Mouse (Mus musculus) kidney, adult 11 months (tissue): Measurements from ENCODE around the gene Cenpf.
"Not testable (repeated sequence)": the region's sequence is repeated elsewhere in the genome, so short reads cannot be mapped to it uniquely, and the experiment has no call there.

Experiments used
- DNase-seq: peaks from one replicate; pipeline ENCODE4 v3.0.0; 2022

The Cenpf gene

GRCm38 (mm10) chr1:189692442-189692841, 4.6 kb upstream of the Cenpf start:
- DNase-seq = not testable (repeated sequence)

DNA sequence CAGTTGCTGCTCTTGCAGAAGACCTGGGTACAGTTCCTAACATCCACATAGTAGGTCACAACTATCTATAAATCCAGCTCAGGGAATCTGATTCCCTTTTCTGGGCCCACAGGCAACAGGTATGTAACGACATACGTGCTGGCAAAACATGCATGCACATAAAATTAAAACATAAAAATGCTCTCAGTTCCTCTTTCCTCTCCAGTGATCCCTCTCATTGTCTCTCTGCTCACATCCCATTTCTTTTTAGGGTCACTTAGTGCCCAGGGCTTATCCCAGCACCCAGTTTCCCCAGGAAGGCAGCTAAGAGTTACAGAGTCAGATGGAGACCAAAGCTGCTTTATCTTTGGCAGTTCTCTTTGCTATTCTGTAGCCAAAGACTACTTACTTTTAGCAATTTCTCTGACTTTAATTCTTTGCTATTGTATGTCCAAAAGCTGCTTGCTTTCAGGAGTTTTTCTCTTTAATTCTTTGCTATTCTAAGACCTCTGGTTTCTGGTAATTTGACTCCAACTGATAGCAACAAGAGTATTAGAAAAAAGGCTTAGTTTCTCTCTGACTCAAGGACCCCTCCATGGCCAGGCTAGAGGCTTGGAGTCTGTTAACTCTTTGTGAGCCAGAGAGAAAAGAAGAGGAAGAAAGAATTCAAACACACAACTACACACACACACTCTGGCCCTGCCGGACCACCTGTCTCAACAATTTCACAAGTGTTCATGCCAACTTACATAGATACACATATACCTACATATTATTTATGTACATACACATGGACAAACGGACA, 1.4 kb upstream of the Cenpf start:
- no peak for DNase-seq

DNA sequence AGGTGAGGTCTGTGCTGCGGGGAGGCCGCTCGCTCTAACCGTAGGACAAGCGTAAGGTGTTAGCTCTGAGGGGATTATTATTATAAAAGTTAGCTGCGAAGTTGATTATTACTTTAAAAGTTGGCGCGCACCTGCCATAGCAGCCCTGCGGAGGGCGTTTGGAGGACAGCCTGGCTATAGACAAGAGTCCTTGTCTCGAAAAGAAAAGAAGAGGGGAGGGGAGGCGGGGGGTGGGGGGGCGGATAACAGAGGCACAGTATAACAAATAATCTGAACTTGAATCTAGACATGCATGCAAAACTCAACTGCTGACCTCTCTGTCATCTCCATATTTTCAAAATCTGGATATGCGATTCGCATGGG, 483 bp upstream of the Cenpf start:
- no peak for DNase-seq

- no peak for DNase-seq
Measured at GRCm38 (mm10) chr1:189686025-189686424, 1.9 kb downstream of the Cenpf start.

DNA sequence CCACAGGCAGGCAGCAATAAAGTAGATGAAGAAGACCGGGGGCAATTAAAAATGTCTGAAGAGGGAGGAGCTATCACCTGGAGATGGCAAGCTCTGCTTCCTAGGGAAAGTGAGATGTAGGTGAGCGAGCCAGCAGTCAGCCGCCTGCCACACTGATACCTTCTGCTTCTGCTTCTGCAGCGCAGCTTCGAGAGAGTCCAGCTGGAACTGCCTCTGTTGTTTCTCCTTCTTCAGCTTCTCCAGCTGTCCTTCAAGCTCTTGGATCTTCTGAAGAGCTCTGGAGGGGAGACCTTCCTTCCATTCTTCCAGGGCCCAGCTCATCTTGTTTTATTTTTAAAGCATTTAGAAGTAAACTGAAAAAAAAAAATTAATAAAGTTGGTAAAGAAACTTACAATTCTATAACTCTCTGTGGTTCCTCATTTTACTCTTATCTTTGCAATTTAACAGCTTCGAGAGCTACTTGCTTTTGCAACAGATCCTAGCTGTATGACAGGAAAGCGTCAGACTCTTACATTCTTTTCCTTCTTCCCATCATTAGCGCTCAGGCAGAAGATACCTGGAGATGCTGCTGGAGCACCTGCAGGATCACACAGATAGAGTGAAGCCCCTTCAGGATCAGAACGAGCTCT, 3.0 kb downstream of the Cenpf start:
- DNase-seq = no peak

- DNase-seq = no peak
Measured at GRCm38 (mm10) chr1:189679555-189679954, 8.3 kb downstream of the Cenpf start.

DNA sequence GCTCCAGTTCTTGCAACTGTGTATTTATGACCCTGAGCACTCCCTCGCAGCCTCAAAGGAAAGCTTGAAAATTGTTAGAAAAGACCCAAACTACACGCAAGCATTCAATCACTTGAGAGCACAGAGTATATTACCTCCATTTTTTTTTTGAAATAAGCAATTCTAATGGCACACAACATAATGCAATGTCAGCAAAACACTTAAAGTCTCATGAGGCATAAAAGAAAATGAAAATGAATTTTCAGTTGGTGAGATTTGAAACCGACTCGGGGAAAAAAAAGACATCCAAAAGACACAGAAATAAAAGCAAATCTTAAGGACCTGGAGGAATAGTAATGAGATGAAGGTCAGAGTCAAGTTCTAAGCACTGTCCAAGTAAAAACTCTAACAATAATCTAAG, 11.9 kb downstream of the Cenpf start:
- no peak for DNase-seq

DNA sequence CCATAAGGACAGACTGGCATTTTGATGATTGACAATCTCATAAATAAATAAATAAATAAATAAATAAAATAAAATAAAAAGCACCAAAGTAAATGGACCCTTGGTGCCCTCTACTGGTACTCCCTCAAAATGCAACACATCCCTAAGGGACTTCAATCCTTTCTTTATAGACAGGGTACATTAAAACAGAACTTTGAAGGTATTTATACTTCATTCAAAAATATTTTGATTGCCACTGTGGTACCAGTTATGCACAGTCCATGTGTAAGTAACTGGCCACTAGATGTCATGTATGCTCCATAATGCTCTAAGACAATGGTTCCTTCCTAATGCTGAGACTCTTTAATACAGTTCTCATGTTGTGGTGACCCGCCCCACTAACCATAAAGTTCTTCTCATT, 12.5 kb downstream of the Cenpf start:
- no peak for DNase-seq

GRCm38 (mm10) chr1:189665966-189666365, 21.9 kb downstream of the Cenpf start:
- DNase-seq = no peak

GRCm38 (mm10) chr1:189664873-189665144, 23.1 kb downstream of the Cenpf start:
- no peak for DNase-seq

- no peak for DNase-seq
Measured at GRCm38 (mm10) chr1:189664061-189664872, 23.6 kb downstream of the Cenpf start.

DNA sequence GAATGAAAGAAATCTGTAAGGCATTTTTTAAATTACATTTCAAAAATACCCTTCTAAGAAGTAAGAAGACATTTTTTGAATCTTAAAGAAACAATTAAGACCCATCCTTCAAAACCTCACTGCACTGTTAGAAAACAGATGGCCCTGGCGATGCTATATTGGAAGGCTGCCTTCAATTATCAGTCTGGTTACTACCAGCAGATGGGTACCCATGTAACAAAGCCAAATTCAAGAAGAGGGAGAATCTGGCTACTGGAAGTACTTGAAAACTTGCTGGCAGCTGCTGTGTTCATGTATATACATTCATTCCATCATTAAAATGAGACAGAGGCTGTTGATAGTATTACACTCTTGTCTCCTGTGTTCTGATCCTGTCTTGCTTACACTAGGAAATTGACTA, 24.4 kb downstream of the Cenpf start:
- no peak for DNase-seq

DNA sequence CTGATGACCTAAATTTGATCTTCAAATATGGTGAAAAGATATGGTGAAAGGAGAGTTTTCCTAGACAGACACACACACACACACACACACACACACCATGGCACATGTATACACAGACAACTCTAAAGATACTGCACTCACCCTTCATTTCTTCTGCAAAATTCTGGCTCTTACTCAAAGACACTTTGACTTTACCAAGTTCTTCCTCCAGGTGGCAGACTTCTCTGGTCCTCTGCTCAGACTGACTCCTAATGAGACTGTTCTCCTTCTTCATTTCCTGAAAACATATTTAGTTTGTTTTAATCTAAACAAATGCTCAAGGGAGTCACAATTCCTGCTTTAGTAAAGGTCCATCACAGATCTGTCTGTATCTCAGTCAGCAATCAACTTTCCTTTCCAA, 26.0 kb downstream of the Cenpf start:
- no peak for DNase-seq

- no peak for DNase-seq
Measured at GRCm38 (mm10) chr1:189657406-189657805, 30.5 kb downstream of the Cenpf start.

DNA sequence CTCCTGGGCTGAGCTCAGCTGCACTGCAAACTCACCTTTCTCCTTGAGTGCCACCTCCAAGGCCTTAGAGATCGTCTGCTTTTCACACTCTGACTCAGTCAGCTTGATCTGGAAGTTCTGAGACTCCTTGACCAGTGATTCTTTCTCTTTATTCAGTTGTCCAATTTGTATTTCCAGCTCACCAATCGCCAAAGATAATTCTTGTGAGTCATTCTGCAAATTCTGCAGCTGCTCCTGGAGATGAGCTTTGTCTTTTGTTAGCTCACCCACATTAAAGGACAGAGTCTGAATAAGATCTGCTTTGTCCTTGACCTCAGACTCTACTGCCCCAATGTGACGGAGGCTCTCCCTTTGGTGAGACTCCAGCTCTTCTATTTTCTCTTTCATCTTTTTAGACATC, 34.1 kb downstream of the Cenpf start:
- DNase-seq = no peak

DNA sequence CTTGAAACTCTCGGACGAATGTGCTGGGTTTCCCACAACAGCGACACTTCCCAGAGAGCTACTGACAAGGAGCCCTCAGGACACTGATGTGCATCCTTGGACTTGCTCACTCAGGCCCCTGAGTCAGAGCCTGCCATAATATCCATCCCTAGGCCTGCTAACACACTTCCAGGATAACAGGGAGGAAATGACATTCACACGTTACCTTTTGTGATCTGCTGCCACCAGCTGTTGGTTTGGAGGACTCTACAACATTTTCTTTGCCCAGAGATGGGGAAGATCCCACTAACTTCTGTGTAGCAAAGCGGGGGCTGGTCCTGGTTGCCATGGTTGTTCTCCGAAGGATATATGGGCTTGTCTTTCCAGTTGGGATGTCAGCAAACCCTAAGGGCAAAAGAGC, 41.3 kb downstream of the Cenpf start:
- no peak for DNase-seq

DNA sequence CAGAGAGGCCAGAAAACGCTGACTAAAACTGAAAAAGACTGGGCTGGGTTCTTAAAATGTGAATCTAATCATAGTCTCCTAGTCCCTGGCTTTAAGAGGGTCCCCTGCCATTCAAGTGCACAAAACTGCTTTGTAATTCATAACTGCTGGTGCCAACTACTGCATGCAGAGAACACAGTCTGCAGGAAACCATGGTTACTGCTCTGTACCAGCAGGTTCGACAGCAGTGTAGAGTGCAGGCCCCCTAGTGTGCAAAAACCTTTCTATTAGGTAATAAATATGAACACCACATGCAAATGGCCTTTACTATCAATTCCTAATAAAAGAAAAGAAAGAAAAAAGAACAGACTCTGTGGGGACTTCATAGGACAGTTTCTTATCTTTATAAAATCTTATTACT, 42.5 kb downstream of the Cenpf start:
- no peak for DNase-seq

DNA sequence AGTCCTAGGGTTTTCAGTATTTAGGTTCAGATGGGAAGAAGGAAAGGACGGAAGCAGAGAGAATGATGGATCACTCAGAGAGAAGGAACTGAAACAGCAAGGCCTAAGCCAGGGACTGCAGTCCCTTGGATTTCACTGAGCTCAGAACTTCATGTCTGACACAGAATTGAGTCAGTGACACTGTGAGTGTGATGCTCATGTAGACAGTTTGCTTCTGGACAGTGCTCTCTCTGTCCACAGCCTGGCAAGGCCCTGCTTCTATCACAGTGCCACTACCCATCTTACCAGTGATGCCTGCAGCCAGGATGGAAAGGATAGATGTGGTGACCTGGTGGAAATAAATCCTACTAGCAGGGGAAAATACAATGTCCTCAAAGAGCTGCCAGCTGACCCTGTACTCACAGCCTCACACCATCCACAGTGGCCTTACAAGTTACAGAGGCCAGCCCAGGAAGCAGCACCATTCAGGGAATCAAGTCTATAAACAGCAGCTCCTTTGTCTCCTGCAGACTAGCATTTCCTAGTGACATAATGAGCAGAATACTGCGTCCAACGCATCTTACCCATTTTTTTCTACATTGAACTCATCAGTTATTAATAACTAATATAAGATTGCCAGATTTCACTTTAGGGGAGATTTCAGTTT, 43.1 kb downstream of the Cenpf start:
- no peak for DNase-seq

DNA sequence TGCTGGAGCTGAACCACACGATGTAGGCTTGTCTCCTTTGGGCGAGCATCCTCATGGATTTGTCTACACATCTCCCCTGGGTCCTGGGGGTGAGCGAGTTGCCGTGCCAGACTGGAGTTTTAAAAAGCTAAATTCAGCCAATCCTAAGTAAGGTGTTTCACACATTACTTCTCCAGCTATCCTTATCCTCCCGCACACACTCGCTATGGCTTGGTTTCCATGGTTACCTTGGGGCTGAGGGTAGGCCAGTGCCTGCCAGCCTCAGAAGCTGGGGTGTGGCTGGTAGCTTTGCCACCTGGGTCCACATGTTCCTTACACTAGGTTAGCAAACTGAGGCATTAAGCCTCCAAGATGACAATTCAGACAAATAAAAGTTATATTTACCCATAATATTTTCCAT, 48.3 kb downstream of the Cenpf start:
- DNase-seq = no peak

- no peak for DNase-seq
Measured at GRCm38 (mm10) chr1:189633791-189634190, 54.1 kb downstream of the Cenpf start.

DNA sequence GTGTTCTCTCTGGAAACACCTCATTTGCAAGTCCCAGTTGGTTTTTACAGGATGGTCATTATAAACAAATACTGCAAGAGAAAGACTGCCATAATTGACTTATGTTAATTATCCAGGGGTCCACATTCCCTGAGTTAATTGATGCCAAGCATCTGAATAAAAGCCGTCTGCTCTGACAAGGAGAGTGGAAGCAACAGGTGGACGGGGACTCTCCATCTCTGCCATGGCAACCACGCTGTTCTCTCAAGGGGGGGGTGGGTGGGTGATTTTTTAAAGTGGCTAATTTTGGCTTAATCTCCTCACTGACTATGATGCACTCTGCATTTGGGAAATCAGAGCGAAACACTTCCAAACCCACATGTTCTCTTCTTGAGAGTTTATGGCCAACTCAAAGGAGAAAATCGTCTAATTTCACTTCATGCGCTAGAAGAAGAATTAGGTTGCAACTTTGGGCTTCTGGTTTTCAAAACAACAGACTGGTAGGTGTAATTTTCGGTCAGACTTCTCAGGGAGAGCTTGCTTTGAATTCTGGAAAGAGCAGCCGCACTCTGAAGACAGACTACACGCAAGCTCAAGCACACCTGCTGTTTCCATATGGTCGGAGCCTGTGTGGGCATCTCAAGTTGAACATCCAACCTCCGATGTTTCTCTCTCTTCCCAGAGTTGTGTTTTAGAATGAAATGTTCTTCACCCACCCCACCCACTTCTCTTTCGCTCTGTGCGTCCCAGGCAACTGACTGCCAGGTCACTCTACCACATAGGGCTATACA, 55.8 kb downstream of the Cenpf start:
- DNase-seq = no peak

DNA sequence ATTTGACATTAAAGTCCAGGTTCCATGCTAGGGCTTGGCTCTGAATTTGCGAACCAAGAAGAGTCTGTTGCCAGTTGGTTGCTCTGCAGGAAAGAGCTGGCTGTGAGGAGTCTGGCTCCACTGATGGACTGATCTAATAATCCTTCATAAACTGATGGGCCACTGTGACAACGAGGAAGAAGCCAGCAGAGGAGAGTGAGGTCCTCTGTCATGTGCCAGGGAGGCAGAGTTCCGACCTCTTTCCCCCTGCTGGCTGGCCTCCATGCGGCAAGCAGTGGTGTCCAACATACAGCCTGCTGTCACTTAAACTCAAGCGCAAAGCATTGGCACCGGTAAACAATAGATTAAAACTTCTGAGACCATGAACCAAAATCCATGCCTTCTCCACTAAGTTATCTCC, 57.9 kb downstream of the Cenpf start:
- DNase-seq = no peak
